Mouse (Mus musculus) liver, adult 2 months (tissue): ENCODE data around the gene Zfp160.

Source experiments
- CTCF ChIP-seq: fragments of 200-500 bp; IDR thresholded peaks from 2 replicates; pipeline ENCODE4 v1.5.1; 2011; ENCODE audit warnings: low read depth, low read length, control low read depth
- POLR2A ChIP-seq: fragments of 200-500 bp; IDR thresholded peaks from 2 replicates; pipeline ENCODE4 v1.6.1; 2011; ENCODE audit warnings: low read length, control low read depth; ENCODE audit not compliant: insufficient read depth; ENCODE audit errors: extremely low read depth

- no peak for TF ChIP-seq CTCF
- 0 out of 2 replicates have a peak, but pooled peaks have one; percentile 24 for TF ChIP-seq POLR2A
Measured at GRCm38 (mm10) chr17:21008382-21009331, at the start of gene Zfp160.
